Mouse (Mus musculus): ENCODE data around the gene Ppil1.
"Not testable (repeated sequence)": the region's sequence is repeated elsewhere in the genome, so short reads cannot be mapped to it uniquely, and the experiment has no call there.

Ppil1 gene

GRCm38 (mm10) chr17:29281541-29281940 is 17.6 kb upstream of the Ppil1 start:
- DNase-seq (ENCODE audit: low spot score in 2 of 2): no peak

GRCm38 (mm10) chr17:29280422-29280821 is 16.4 kb upstream of the Ppil1 start:
- DNase-seq (ENCODE audit: low spot score in 2 of 2): no peak

- no peak for DNase-seq (ENCODE audit: low spot score in 2 of 2)
These were observed 9.9 kb upstream of the Ppil1 start for GRCm38 (mm10) chr17:29273889-29274288.

GRCm38 (mm10) chr17:29273156-29273555 is 9.2 kb upstream of the Ppil1 start:
- no peak for DNase-seq (ENCODE audit: low spot score in 2 of 2)

- no peak for DNase-seq (ENCODE audit: low spot score in 2 of 2)
These were observed 6.2 kb upstream of the Ppil1 start for GRCm38 (mm10) chr17:29270148-29270698.

GRCm38 (mm10) chr17:29269349-29269706 is 5.3 kb upstream of the Ppil1 start:
- DNase-seq (ENCODE audit: low spot score in 2 of 2): no peak

GRCm38 (mm10) chr17:29268682-29269348 is 4.8 kb upstream of the Ppil1 start, which contains the start of gene BC004004:
Gene BC004004 (plus strand): TSS chr17:29268788.
- DNase-seq (ENCODE audit: low spot score in 2 of 2): peak; percentile 97 to 98

GRCm38 (mm10) chr17:29267931-29268681 is 4.1 kb upstream of the Ppil1 start:
- no peak for DNase-seq (ENCODE audit: low spot score in 2 of 2)

GRCm38 (mm10) chr17:29267040-29267439 is 3.1 kb upstream of the Ppil1 start:
- not testable (repeated sequence) for DNase-seq (ENCODE audit: low spot score in 2 of 2)

GRCm38 (mm10) chr17:29264760-29265159 is 774 bp upstream of the Ppil1 start:
- DNase-seq (ENCODE audit: low spot score in 2 of 2): no peak

GRCm38 (mm10) chr17:29263417-29263816 is 569 bp downstream of the Ppil1 start:
- DNase-seq (ENCODE audit: low spot score in 2 of 2): no peak

GRCm38 (mm10) chr17:29262259-29262649 is 1.7 kb downstream of the Ppil1 start:
- DNase-seq (ENCODE audit: low spot score in 2 of 2): no peak

GRCm38 (mm10) chr17:29261603-29262258 is 2.3 kb downstream of the Ppil1 start:
- DNase-seq (ENCODE audit: low spot score in 2 of 2): no peak

- DNase-seq (ENCODE audit: low spot score in 2 of 2): no peak
These were observed 3.5 kb downstream of the Ppil1 start for GRCm38 (mm10) chr17:29260501-29260900.

- DNase-seq (ENCODE audit: low spot score in 2 of 2): peak; percentile 71 to 77
These were observed 4.5 kb downstream of the Ppil1 start for GRCm38 (mm10) chr17:29259489-29259888.

GRCm38 (mm10) chr17:29258921-29259320 is 5.1 kb downstream of the Ppil1 start:
- no peak for DNase-seq (ENCODE audit: low spot score in 2 of 2)

- DNase-seq (ENCODE audit: low spot score in 2 of 2): no peak
These were observed 5.9 kb downstream of the Ppil1 start for GRCm38 (mm10) chr17:29258025-29258558.

GRCm38 (mm10) chr17:29257001-29257511 is 6.9 kb downstream of the Ppil1 start:
- DNase-seq (ENCODE audit: low spot score in 2 of 2): no peak

GRCm38 (mm10) chr17:29256507-29256906 is 7.5 kb downstream of the Ppil1 start:
- no peak for DNase-seq (ENCODE audit: low spot score in 2 of 2)

GRCm38 (mm10) chr17:29254784-29255183 is 9.2 kb downstream of the Ppil1 start:
- DNase-seq (ENCODE audit: low spot score in 2 of 2): not testable (repeated sequence)

GRCm38 (mm10) chr17:29253684-29254083 is 10.3 kb downstream of the Ppil1 start:
- DNase-seq (ENCODE audit: low spot score in 2 of 2): no peak

GRCm38 (mm10) chr17:29253236-29253635 is 10.8 kb downstream of the Ppil1 start:
- DNase-seq (ENCODE audit: low spot score in 2 of 2): no peak

All from right cerebral cortex, postnatal 10 days (tissue).